8 mouse cellular contexts compared by ENCODE assay signal in the genomic region with DNA sequence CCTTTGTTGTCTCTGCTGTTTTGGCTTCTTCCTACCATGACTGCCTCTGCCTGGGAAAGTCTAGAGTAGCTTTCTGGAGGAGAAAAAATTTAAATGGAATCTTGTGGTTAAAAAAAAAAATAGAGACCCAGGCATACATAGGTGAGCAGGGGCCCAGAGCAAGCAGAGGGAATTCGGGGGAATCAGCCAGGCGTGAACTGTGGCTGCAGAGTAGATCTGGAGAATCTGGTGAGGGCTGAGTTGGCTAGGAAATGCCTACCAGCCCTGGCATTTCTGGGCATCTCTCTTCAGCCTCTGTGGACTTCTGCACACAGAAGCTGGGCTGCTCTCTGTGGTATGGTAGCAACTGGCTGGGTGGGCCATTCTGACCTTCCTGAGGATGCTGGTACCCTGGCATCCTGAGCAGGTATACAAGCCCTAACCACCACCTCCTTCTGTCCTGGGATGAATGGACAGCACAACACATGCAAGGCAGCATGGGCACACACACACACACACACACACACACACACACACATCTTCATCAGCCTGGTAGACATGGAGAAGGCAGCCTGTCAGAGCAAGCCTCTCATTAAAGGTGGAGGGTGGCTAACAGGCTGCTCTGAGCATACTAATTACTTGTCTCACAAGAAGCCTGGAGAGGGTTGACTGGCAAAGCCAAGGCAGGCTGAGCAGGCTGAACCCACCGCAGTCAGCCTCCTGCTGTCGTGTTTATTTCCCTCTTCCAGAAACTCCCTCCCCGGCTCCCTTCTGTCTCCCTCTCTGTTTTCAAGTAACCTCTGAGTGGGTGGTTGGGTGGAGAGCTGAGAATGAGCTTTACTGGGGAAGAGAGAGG. TPM values are rescaled to one million over a fixed set of nuclear protein-coding genes. Genes with fewer than 3 reads are reported as not detected.
DNase-seq lines count a peak whose midpoint lies in the region; ATAC-seq and TF ChIP-seq lines count a peak whose summit lies in the region.

No protein-coding gene starts in this region.

- H3K27me3 ChIP-seq in cerebellum, adult 2 months (ENCODE audit: control insufficient read depth, insufficient read depth, low read length) = no peaks in the 10 kb centered on the region
- H3K27me3 ChIP-seq in forebrain, embryonic 11.5 days (ENCODE audit: control insufficient read depth, insufficient read depth, low read length) = no peaks in the 10 kb centered on the region
- no peaks in the 10 kb centered on the region for H3K27me3 ChIP-seq in midbrain, embryonic 14.5 days (ENCODE audit: control insufficient read depth, insufficient read depth, low read length)

- peak overlapping the region; percentile 4; the same call in 1 of the 2 replicates for H3K27ac ChIP-seq in cerebellum, adult 2 months (ENCODE audit: insufficient read depth, low read length)
- peak overlapping the region; percentile 70 for H3K27ac ChIP-seq in forebrain, embryonic 11.5 days (ENCODE audit: low read depth, low read length)
- H3K27ac ChIP-seq in midbrain, embryonic 14.5 days (replicated peaks; ENCODE audit: low read depth, low read length) = peak overlapping the region; percentile 53

- no peaks in the 10 kb centered on the region for H3K9me3 ChIP-seq in forebrain, embryonic 11.5 days (ENCODE audit: control insufficient read depth, low read length)
- H3K9me3 ChIP-seq in midbrain, embryonic 14.5 days (ENCODE audit: control insufficient read depth, low read length) = no peaks in the 10 kb centered on the region

- H3K4me2 ChIP-seq in forebrain, embryonic 11.5 days (ENCODE audit: low read depth, low read length, severe bottlenecking) = no peak overlapping the region
- H3K4me2 ChIP-seq in midbrain, embryonic 14.5 days (ENCODE audit: low read length) = no peak overlapping the region

- ATAC-seq in forebrain, embryonic 11.5 days (replicated peaks; ENCODE audit: low FRiP score) = peak; percentile 93
- peak; percentile 84 for ATAC-seq in midbrain, embryonic 14.5 days (ENCODE audit: low FRiP score, low TSS enrichment)

- H3K36me3 ChIP-seq in forebrain, embryonic 11.5 days (ENCODE audit: control insufficient read depth, insufficient read depth, low read length) = no peaks in the 10 kb centered on the region
- no peaks in the 10 kb centered on the region for H3K36me3 ChIP-seq in midbrain, embryonic 14.5 days (ENCODE audit: control insufficient read depth, insufficient read depth, low read length)

- no peak for TF ChIP-seq CTCF in cerebellum, adult 2 months (IDR thresholded peaks at IDR 0.05; ENCODE audit: borderline replicate concordance, insufficient read depth, low read depth, low read length)

- peak; percentile 28 to 30 for DNase-seq in cerebellum, adult 2 months
- DNase-seq in forebrain, embryonic 11.5 days (ENCODE audit: low spot score) = peak; percentile 73
- peak; percentile 38 to 72 for DNase-seq in layer of hippocampus, adult 8-10 months (ENCODE audit: low spot score in 2 of 2)
- peak; percentile 71 for DNase-seq in midbrain, embryonic 14.5 days
- no peak for DNase-seq in gastrocnemius, postnatal 10 days
- no peak for DNase-seq in adrenal gland, postnatal 4 days (ENCODE audit: low spot score in 2 of 2)
- DNase-seq in c-Kit-positive CD71-positive TER-119-positive erythroid progenitor cells, embryonic 14.5 days (ENCODE audit: low spot score) = no peak
- DNase-seq in adrenal gland, adult 2 months = no peak

- H3K9ac ChIP-seq in forebrain, embryonic 11.5 days (ENCODE audit: low read length) = 0 out of 2 replicates have a peak overlapping the region, but pooled peaks have one; percentile 3
- H3K9ac ChIP-seq in midbrain, embryonic 14.5 days (replicated peaks; ENCODE audit: low read length) = no peak overlapping the region

- TF ChIP-seq POLR2A in cerebellum, adult 2 months (IDR thresholded peaks at IDR 0.05; ENCODE audit: borderline replicate concordance, insufficient read depth, low read length) = no peak

- no peak overlapping the region for H3K4me3 ChIP-seq in cerebellum, adult 2 months (replicated peaks; ENCODE audit: insufficient read depth, low read depth, low read length)
- no peak overlapping the region for H3K4me3 ChIP-seq in forebrain, embryonic 11.5 days (ENCODE audit: low read depth, low read length)
- H3K4me3 ChIP-seq in midbrain, embryonic 14.5 days (replicated peaks; ENCODE audit: low read depth, low read length) = no peak overlapping the region

- H3K4me1 ChIP-seq in cerebellum, adult 2 months (ENCODE audit: control insufficient read depth, insufficient read depth, low read length) = peaks cover 8% of the 10 kb centered on the region
- H3K4me1 ChIP-seq in forebrain, embryonic 11.5 days (replicated peaks; ENCODE audit: control insufficient read depth, insufficient read depth, low read length) = peaks cover 12% of the 10 kb centered on the region
- H3K4me1 ChIP-seq in midbrain, embryonic 14.5 days (ENCODE audit: control insufficient read depth, insufficient read depth, low read length) = peaks cover 8% of the 10 kb centered on the region; the same call in 1 of the 2 replicates

- WGBS in cerebellum, adult 2 months = 33% methylated on average over 5 of the region's 5 CpGs
- 21% methylated on average over 5 of the region's 5 CpGs for WGBS in forebrain, embryonic 11.5 days
- WGBS in midbrain, embryonic 14.5 days = 21% methylated on average over 5 of the region's 5 CpGs

RNA-seq across cellular contexts. Expression of gene Gm973, which starts 19.1 kb away (rescaled TPM):
- polyA plus RNA-seq in cerebellum, adult 2 months (2012; rRNA removed) = 4.7 and 5.7 TPM in 2 replicates
- 0.85 and 0.99 TPM in 2 replicates for polyA plus RNA-seq in forebrain, embryonic 11.5 days (2014; fragmentation: Nextera tagmentation; extraction: Ambion mirVana)
- total RNA-seq in layer of hippocampus, adult 8-10 months (2022) = 10 to 100 TPM; 15.3 to 29.4 (median 21.6) TPM
- polyA plus RNA-seq in midbrain, embryonic 14.5 days (2014; fragmentation: Nextera tagmentation; extraction: Ambion mirVana) = 7.9 and 10.3 TPM in 2 replicates
- total RNA-seq in gastrocnemius, postnatal 10 days (2021) = 1 to 10 TPM in 1 of 2 experiments, under 1 TPM in 1; 0.81 to 1.2 TPM
- total RNA-seq in adrenal gland, postnatal 4 days (2021) = 10 to 100 TPM; 31.3 to 33.2 TPM
- total RNA-seq in adrenal gland, adult 2 months (2021) = 10 to 100 TPM in 1 of 2 experiments, 1 to 10 TPM in 1; 1.4 to 40.9 TPM
- 0.46 and 0.83 TPM in 2 replicates for polyA plus RNA-seq in adrenal gland, adult 2 months (2012; rRNA removed)

RNA-seq across cellular contexts. Expression of gene Fzd7, which starts 53.0 kb away (rescaled TPM):
- polyA plus RNA-seq in cerebellum, adult 2 months (2012; rRNA removed) = 25.0 and 28.1 TPM in 2 replicates
- polyA plus RNA-seq in forebrain, embryonic 11.5 days (2014; fragmentation: Nextera tagmentation; extraction: Ambion mirVana) = 12.7 and 15.4 TPM in 2 replicates
- total RNA-seq in layer of hippocampus, adult 8-10 months (2022) = 10 to 100 TPM in 1 of 4 experiments, 1 to 10 TPM in 3; 7.8 to 11.3 (median 9.3) TPM
- polyA plus RNA-seq in midbrain, embryonic 14.5 days (2014; fragmentation: Nextera tagmentation; extraction: Ambion mirVana) = 4.2 TPM in 2 replicates
- 10 to 100 TPM; 35.8 to 37.6 TPM for total RNA-seq in gastrocnemius, postnatal 10 days (2021)
- total RNA-seq in adrenal gland, postnatal 4 days (2021) = 10 to 100 TPM; 23.6 to 28.7 TPM
- total RNA-seq in adrenal gland, adult 2 months (2021) = 10 to 100 TPM in 1 of 2 experiments, 1 to 10 TPM in 1; 9.9 to 16.7 TPM
- 20.1 and 22.0 TPM in 2 replicates for polyA plus RNA-seq in adrenal gland, adult 2 months (2012; rRNA removed)

Comparison
In these comparisons a context has a peak if more than half of its experiments do, and no peak if none do; other contexts are left out.
1. DNase-seq: peak in cerebellum, adult 2 months (2 of 2), forebrain, embryonic 11.5 days (single experiment), layer of hippocampus, adult 8-10 months (2 of 2) and midbrain, embryonic 14.5 days (single experiment); none in gastrocnemius, postnatal 10 days (single experiment), adrenal gland, postnatal 4 days (0 of 2), c-Kit-positive CD71-positive TER-119-positive erythroid progenitor cells, embryonic 14.5 days (single experiment) and adrenal gland, adult 2 months (single experiment).
2. H3K27ac ChIP-seq: peak in every context shown above with its lines; median percentile 70 in forebrain, embryonic 11.5 days; 53 in midbrain, embryonic 14.5 days; 4 in cerebellum, adult 2 months.